Mouse (Mus musculus): ENCODE measurements around the gene Synj1.

Synj1 gene

DNA sequence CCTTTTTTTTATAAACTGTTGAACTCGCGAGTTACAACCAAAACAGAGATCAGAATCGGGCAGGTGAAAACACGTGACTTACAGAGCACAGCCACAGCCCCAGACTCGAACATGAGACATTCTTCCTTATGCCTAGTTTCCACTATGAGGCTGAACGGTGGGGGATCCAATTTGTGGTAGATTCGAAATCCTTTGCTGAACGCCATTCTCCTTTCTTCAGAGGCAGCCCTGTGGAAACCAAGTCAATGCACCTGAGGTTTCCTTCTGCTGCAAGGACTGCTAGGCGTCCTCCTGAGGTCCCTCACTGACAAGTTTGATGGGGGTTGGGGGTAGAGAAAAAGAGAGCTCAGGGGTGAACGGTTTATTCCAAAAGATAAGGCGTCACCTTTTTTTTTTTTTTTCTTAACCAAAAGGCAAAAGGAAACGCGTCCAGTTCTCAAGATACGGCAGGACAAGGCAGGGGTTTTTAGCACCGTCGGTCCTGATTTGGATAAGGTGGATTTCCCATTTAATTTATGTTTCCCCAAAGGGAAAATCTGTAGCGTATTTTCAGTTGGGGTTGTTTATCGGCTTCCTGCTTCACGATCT is 1.1 kb downstream of the Synj1 start:
- peak in 1 of 2 experiments; percentile 14 for DNase-seq

DNA sequence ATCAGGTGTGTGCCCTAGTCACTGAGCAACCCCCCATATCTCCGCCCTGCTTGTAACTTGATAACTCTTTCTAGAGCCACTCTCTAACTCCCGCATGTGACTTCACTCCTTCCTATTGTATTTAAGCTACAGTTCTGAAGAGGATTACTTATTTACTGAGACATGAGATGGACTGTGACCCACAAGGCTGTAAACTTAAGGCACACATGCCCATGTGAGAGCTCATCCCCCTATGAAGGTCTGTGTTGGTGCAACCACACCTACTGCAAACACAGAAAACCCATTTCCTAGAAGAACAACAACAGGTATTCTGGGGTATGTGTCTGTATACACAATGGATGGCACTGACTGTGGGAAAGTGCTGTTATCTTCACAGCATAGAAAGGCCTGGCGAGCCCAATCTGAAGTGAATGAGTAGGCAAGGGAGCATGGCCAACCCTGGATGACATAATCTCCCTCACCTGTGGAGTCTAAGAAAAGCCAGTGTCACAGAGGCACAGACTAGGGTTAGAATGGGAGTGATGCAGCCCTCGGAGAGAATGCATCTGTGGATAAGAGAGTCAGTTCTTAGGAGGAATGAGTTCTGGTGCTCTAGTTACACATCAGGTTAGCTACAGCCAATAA is 6.1 kb downstream of the Synj1 start:
- DNase-seq = no peak

DNA sequence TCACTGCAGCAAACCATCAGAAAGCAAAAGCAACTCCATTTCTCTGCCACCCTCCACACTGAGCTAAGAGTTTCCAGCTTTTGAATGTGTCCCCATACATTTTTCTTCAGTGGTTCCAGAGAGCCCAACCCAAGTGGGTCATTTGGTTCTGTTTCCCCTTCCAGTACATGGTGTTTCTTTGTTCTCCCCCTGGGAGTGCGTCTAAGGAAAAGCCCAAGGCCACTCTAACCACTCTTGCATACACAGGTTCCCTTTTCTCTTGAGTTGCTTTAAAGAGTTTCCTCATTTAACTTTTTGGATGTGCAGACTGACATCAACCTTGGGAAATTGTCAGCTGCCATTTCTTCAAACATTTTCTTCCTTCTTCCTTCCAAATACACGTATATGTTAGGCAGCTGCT is 10.0 kb downstream of the Synj1 start:
- DNase-seq = no peak

- DNase-seq = no peak
Measured at GRCm38 (mm10) chr16:90999827-91000226, 11.3 kb downstream of the Synj1 start.

- DNase-seq = no peak
Measured at GRCm38 (mm10) chr16:90997822-90998221, 13.3 kb downstream of the Synj1 start.

GRCm38 (mm10) chr16:90996327-90997243 is 14.5 kb downstream of the Synj1 start:
- no peak for DNase-seq

GRCm38 (mm10) chr16:90995498-90995897 is 15.6 kb downstream of the Synj1 start:
- DNase-seq = no peak

- DNase-seq = peak; percentile 27 to 32
Measured at GRCm38 (mm10) chr16:90995023-90995422, 16.1 kb downstream of the Synj1 start.

DNA sequence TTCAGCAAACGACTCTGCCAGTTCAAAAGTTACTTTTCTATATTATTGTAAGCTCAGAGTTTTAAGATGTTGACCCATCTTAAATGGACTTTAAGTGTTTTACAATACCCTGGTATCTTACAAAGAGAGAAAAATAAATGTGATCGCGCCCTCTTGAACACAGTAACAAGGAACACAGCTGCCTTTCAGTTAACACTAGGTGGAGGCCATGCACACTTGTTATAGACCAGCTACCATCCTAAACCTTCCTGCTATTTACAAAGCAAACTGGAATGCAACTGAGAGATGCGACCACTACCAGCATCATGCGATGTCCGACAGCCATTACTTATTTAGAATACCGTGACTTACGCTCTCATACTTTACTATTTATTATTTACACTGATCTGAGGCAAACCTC is 21.9 kb downstream of the Synj1 start:
- no peak for DNase-seq

- no peak for DNase-seq
Measured at GRCm38 (mm10) chr16:90988665-90989064, 22.4 kb downstream of the Synj1 start.

DNA sequence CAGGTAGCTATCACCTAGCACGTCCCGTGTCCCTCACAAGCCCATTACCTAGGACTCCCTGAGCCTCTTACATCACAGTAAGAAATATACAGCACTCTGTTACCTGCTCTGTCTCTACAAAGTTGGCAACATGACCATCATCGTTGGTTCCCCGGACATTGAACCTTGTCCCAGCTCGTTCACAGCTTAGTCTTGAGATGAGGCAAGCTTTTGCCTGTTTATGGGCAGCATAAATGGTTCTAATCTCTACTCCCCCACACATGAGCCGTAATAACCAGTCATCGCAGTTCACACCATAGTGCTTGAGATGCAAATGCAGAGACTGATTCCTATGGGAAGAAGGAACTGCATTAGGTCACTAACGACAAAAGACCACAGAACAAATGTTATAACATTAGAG is 23.1 kb downstream of the Synj1 start:
- DNase-seq = no peak

- no peak for DNase-seq
Measured at GRCm38 (mm10) chr16:90971004-90971403, 40.1 kb downstream of the Synj1 start.

- DNase-seq = no peak
Measured at GRCm38 (mm10) chr16:90966241-90966640, 44.9 kb downstream of the Synj1 start.

DNA sequence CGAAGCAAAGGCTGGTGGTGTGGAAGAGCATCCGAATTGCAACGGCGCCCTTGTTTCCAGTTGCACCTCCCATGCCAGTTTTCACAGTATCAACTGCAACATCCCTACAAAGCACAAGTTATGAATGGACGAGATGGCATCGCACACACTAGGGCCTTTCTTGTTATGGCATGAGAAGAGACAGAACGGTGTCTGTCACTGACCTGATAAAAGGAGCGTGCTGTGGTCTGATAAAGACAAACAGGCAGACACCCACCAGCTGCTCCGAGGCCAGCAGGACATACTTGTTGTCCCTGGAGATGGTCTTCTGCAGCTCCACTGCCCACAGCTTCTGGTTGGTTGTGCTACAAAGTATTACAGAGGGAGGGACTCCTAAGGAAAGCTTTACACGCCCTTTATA is 46.8 kb downstream of the Synj1 start:
- DNase-seq = no peak

- no peak for DNase-seq
Measured at GRCm38 (mm10) chr16:90963866-90964265, 47.2 kb downstream of the Synj1 start.

DNA sequence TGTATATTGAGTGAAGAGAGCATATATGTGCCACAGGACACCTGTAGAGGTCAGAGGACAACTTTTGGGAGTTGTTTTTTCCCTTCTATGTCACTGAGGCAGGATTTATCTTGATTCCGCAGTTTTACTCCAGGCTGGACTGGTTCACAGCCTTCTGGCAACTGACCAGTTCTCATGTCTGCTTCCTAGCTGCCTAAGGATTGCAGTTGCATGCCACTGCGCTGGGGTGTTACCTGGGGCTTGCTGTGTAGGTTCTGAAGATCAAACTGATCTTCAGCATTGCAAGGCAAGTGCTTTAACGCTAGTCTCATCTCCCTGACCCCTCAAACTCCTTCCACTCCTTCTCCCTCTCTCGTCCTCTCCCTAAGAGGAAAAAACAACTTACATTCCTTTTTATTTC is 47.9 kb downstream of the Synj1 start:
- DNase-seq = no peak

DNA sequence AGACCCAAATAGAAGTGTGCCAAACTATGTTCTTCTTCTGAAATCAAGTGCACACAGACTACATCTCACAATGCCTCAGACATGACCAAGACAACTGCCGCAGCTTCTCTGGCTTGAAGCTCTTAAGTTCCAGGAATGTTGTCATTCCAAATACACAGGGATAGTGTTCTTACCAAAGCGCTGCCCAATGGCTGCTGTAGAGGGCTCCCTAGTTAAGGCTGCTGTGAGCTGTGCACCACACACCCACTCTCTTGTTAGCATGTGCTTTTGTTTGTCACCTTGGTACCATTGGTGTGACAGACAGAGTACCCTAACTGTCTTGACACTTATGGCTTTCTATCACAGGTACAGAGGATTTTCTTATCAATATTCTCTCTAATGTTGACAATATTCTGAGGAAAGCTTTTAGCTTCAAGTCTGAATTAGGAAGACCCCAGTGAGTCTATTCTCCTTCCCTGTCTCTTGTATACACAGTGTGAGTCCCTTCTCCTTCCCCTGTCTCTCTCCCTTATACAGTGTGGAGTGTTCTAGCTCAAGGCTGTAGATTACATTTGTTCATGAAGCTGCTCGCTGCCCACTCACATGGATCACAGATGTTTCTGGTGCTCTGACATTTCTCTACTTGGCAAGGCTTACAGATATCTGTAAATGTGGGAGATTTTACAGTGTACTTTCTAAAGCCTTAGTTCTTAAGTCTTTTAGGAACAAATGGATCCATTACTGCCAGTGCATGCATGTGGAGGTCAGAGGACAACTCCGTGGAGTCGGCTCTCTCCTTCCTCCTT is 52.6 kb downstream of the Synj1 start:
- no peak for DNase-seq

DNA sequence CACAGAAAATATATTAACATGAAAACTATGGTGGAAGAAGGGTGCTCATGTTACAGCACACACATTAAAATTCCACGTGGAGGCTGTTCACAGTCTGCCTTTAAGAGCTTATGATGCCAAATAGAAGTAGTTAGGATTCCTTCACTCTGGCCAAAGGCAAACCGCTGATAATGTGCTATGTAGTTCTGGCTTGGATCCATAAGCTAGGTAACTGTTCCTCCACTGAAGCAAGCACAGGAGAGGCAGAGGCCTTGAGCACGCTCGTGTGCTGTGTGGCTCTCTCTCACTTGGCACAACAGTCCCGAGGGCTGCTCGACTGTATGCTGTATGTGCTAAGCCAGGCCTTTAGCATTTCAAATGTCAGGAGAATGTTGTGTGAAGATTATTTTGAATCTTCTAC is 55.6 kb downstream of the Synj1 start:
- no peak for DNase-seq

GRCm38 (mm10) chr16:90953770-90954169 is 57.3 kb downstream of the Synj1 start:
- DNase-seq = no peak

DNA sequence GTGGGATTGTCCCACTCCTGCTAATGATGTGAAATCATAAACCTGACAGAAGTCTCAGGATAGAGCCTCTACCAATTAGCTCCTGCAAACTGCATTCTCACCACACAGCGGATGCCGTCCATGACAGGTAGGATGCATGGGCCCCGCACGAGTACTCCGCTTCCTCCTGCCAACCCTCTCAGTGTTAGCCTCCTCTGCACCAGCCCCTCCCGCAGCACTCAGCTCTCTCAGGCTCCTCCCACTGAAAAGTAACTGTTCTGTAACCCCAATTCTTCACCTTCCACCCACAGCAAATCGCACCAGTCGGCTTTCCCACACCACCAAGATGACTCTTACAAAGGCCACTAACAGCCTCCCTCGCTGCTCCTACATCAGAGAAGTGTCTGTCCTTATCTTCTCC is 58.0 kb downstream of the Synj1 start:
- no peak for DNase-seq

- no peak for DNase-seq
Measured at GRCm38 (mm10) chr16:90950354-90950963, 60.6 kb downstream of the Synj1 start.

GRCm38 (mm10) chr16:90946977-90947376 is 64.1 kb downstream of the Synj1 start:
- no peak for DNase-seq

DNA sequence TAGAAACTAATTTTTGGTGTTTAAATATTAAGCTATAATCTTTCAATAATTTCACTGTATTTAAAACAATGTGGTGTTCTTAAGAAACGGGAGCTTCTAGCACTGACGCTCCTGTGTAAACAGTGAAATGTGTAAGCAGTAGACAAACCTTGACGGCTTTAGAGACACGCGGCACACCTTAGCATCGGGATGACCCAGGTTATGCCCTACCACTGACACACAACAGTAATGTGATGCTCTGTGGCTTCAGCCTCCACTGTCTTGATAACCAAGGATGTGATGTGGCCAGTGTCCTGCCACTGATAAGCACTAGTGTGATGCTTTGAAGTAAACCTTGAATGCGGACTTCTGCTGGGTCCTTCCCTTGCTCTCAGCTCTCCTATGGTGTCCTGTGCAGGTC is 69.9 kb downstream of the Synj1 start:
- DNase-seq = no peak
